Mouse (Mus musculus): ENCODE results near the gene Sox5. TPM values are rescaled to one million over a fixed set of nuclear protein-coding genes. Genes with fewer than 3 reads are reported as not detected.
"Not testable (repeated sequence)": the region's sequence is repeated elsewhere in the genome, so short reads cannot be mapped to it uniquely, and the experiment has no call there.

Gene Sox5
- polyA plus RNA-seq, 1 experiment: 4.6 TPM

- H3K4me1 ChIP-seq (ENCODE audit: control insufficient read depth, insufficient read depth, insufficient read length, low read length): no peaks in the 10 kb centered on the region; the same call in 1 of the 2 replicates
- no peak overlapping the region for H3K4me3 ChIP-seq (ENCODE audit: insufficient read depth, low read depth, low read length)
- H3K27ac ChIP-seq (replicated peaks; ENCODE audit: low read depth, low read length): no peak overlapping the region
These were observed 480.7 kb downstream of the Sox5 start for GRCm38 (mm10) chr6:144301082-144301481.

- no peak overlapping the region for H3K27ac ChIP-seq (replicated peaks; ENCODE audit: low read depth, low read length)
- H3K4me1 ChIP-seq (ENCODE audit: control insufficient read depth, insufficient read depth, insufficient read length, low read length): no peaks in the 10 kb centered on the region; the same call in 1 of the 2 replicates
- no peak overlapping the region for H3K4me3 ChIP-seq (ENCODE audit: insufficient read depth, low read depth, low read length)
These were observed 482.3 kb downstream of the Sox5 start for GRCm38 (mm10) chr6:144299503-144299858.

GRCm38 (mm10) chr6:144298641-144299502, 482.9 kb downstream of the Sox5 start:
- no peaks in the 10 kb centered on the region; the same call in 1 of the 2 replicates for H3K4me1 ChIP-seq (ENCODE audit: control insufficient read depth, insufficient read depth, insufficient read length, low read length)
- H3K4me3 ChIP-seq (ENCODE audit: insufficient read depth, low read depth, low read length): no peak overlapping the region
- no peak overlapping the region for H3K27ac ChIP-seq (replicated peaks; ENCODE audit: low read depth, low read length)

GRCm38 (mm10) chr6:144297846-144298245, 483.9 kb downstream of the Sox5 start:
- H3K4me1 ChIP-seq (ENCODE audit: control insufficient read depth, insufficient read depth, insufficient read length, low read length): no peaks in the 10 kb centered on the region; the same call in 1 of the 2 replicates
- H3K27ac ChIP-seq (replicated peaks; ENCODE audit: low read depth, low read length): no peak overlapping the region
- H3K4me3 ChIP-seq (ENCODE audit: insufficient read depth, low read depth, low read length): no peak overlapping the region

GRCm38 (mm10) chr6:144297131-144297530, 484.6 kb downstream of the Sox5 start:
- Histone ChIP-seq H3K4me3 (ENCODE audit: insufficient read depth, low read depth, low read length) (no peak overlapping the region), H3K27ac (replicated peaks; ENCODE audit: low read depth, low read length) (no peak overlapping the region), H3K4me1 (ENCODE audit: control insufficient read depth, insufficient read depth, insufficient read length, low read length) (no peaks in the 10 kb centered on the region; the same call in 1 of the 2 replicates)

- Histone ChIP-seq H3K27ac (replicated peaks; ENCODE audit: low read depth, low read length) (no peak overlapping the region), H3K4me1 (ENCODE audit: control insufficient read depth, insufficient read depth, insufficient read length, low read length) (no peaks in the 10 kb centered on the region; the same call in 1 of the 2 replicates), H3K4me3 (ENCODE audit: insufficient read depth, low read depth, low read length) (no peak overlapping the region)
These were observed 490.3 kb downstream of the Sox5 start for GRCm38 (mm10) chr6:144291526-144291925.

GRCm38 (mm10) chr6:144286122-144286521, 495.7 kb downstream of the Sox5 start:
- Histone ChIP-seq H3K27ac (replicated peaks; ENCODE audit: low read depth, low read length) (no peak overlapping the region), H3K4me1 (ENCODE audit: control insufficient read depth, insufficient read depth, insufficient read length, low read length) (no peaks in the 10 kb centered on the region; the same call in 1 of the 2 replicates), H3K4me3 (ENCODE audit: insufficient read depth, low read depth, low read length) (no peak overlapping the region)

- Histone ChIP-seq H3K4me1 (ENCODE audit: control insufficient read depth, insufficient read depth, insufficient read length, low read length) (no peaks in the 10 kb centered on the region; the same call in 1 of the 2 replicates), H3K4me3 (ENCODE audit: insufficient read depth, low read depth, low read length) (no peak overlapping the region), H3K27ac (replicated peaks; ENCODE audit: low read depth, low read length) (no peak overlapping the region)
These were observed 498.6 kb downstream of the Sox5 start for GRCm38 (mm10) chr6:144283191-144283590.

- no peak overlapping the region for H3K27ac ChIP-seq (replicated peaks; ENCODE audit: low read depth, low read length)
- no peak overlapping the region for H3K4me3 ChIP-seq (ENCODE audit: insufficient read depth, low read depth, low read length)
- H3K4me1 ChIP-seq (ENCODE audit: control insufficient read depth, insufficient read depth, insufficient read length, low read length): no peaks in the 10 kb centered on the region; the same call in 1 of the 2 replicates
These were observed 499.0 kb downstream of the Sox5 start for GRCm38 (mm10) chr6:144282756-144283155.

GRCm38 (mm10) chr6:144281661-144282060, 500.1 kb downstream of the Sox5 start:
- Histone ChIP-seq H3K4me1 (ENCODE audit: control insufficient read depth, insufficient read depth, insufficient read length, low read length) (no peaks in the 10 kb centered on the region; the same call in 1 of the 2 replicates), H3K27ac (replicated peaks; ENCODE audit: low read depth, low read length) (no peak overlapping the region), H3K4me3 (ENCODE audit: insufficient read depth, low read depth, low read length) (no peak overlapping the region)

- H3K4me1 ChIP-seq (ENCODE audit: control insufficient read depth, insufficient read depth, insufficient read length, low read length): no peaks in the 10 kb centered on the region
- H3K4me3 ChIP-seq (ENCODE audit: insufficient read depth, low read depth, low read length): no peak overlapping the region
- H3K27ac ChIP-seq (replicated peaks; ENCODE audit: low read depth, low read length): no peak overlapping the region
These were observed 503.2 kb downstream of the Sox5 start for GRCm38 (mm10) chr6:144278505-144279053.

GRCm38 (mm10) chr6:144273425-144273824, 508.4 kb downstream of the Sox5 start:
- H3K4me3 ChIP-seq (ENCODE audit: insufficient read depth, low read depth, low read length); H3K27ac ChIP-seq (replicated peaks; ENCODE audit: low read depth, low read length); H3K4me1 ChIP-seq (ENCODE audit: control insufficient read depth, insufficient read depth, insufficient read length, low read length): not testable (repeated sequence)

GRCm38 (mm10) chr6:144271326-144271725, 510.5 kb downstream of the Sox5 start:
- Histone ChIP-seq H3K27ac (replicated peaks; ENCODE audit: low read depth, low read length) (no peak overlapping the region), H3K4me1 (ENCODE audit: control insufficient read depth, insufficient read depth, insufficient read length, low read length) (no peaks in the 10 kb centered on the region), H3K4me3 (ENCODE audit: insufficient read depth, low read depth, low read length) (no peak overlapping the region)

GRCm38 (mm10) chr6:144270306-144270705, 511.5 kb downstream of the Sox5 start:
- Histone ChIP-seq H3K4me3 (ENCODE audit: insufficient read depth, low read depth, low read length) (no peak overlapping the region), H3K4me1 (ENCODE audit: control insufficient read depth, insufficient read depth, insufficient read length, low read length) (no peaks in the 10 kb centered on the region), H3K27ac (replicated peaks; ENCODE audit: low read depth, low read length) (no peak overlapping the region)

- no peak overlapping the region for H3K27ac ChIP-seq (replicated peaks; ENCODE audit: low read depth, low read length)
- no peak overlapping the region for H3K4me3 ChIP-seq (ENCODE audit: insufficient read depth, low read depth, low read length)
- H3K4me1 ChIP-seq (ENCODE audit: control insufficient read depth, insufficient read depth, insufficient read length, low read length): no peaks in the 10 kb centered on the region
These were observed 512.1 kb downstream of the Sox5 start for GRCm38 (mm10) chr6:144269666-144270065.

GRCm38 (mm10) chr6:144265752-144266151, 516.0 kb downstream of the Sox5 start:
- no peak overlapping the region for H3K4me3 ChIP-seq (ENCODE audit: insufficient read depth, low read depth, low read length)
- peaks cover 3% of the 10 kb centered on the region for H3K4me1 ChIP-seq (ENCODE audit: control insufficient read depth, insufficient read depth, insufficient read length, low read length)
- no peak overlapping the region for H3K27ac ChIP-seq (replicated peaks; ENCODE audit: low read depth, low read length)
